Mouse (Mus musculus) MEL (cell line): ENCODE measurements around the gene Mrpl1.

Experiments used
- CTCF ChIP-seq, 3 experiments: IDR thresholded peaks in 2 of 3; conservative IDR thresholded peaks in 1 of 3; 2 replicates each; pipeline ENCODE4 v1.5.1; 2011 to 2012; ENCODE audit warnings: low read length in 3 of 3, low read depth in 2 of 3, mild to moderate bottlenecking in 2 of 3, improper control_type of control experiment in 1 of 3, inconsistent platforms in 1 of 3, mixed read lengths in 1 of 3, moderate library complexity in 1 of 3; ENCODE audit not compliant: control insufficient read depth in 1 of 3, insufficient read depth in 1 of 3, poor library complexity in 1 of 3, severe bottlenecking in 1 of 3
- EP300 ChIP-seq, 2 experiments: IDR thresholded peaks; 2 replicates each; pipeline ENCODE4 v1.6.1; 2011; ENCODE audit warnings: improper control_type of control experiment in 2 of 2, low read length in 2 of 2, low read depth in 1 of 2, mild to moderate bottlenecking in 1 of 2
- ETS1 ChIP-seq: IDR thresholded peaks from 2 replicates; pipeline ENCODE4 v1.6.1; 2012; ENCODE audit warnings: low read depth, mild to moderate bottlenecking, inconsistent platforms, low read length, improper control_type of control experiment, moderate library complexity
- MAX ChIP-seq: IDR thresholded peaks from 2 replicates; pipeline ENCODE4 v1.6.1; 2011; ENCODE audit warnings: low read length, improper control_type of control experiment
- MAZ ChIP-seq: IDR thresholded peaks from 2 replicates; pipeline ENCODE4 v1.6.1; 2012; ENCODE audit warnings: low read depth, mild to moderate bottlenecking, inconsistent platforms, low read length, improper control_type of control experiment
- MXI1 ChIP-seq: IDR thresholded peaks from 2 replicates; pipeline ENCODE4 v1.6.1; 2011; ENCODE audit warnings: mild to moderate bottlenecking, low read depth, low read length, improper control_type of control experiment
- POLR2A ChIP-seq, 2 experiments: IDR thresholded peaks; 2 replicates each; pipeline ENCODE4 v1.6.1; 2011 to 2012; ENCODE audit warnings: low read length in 2 of 2, mild to moderate bottlenecking in 2 of 2, control low read depth in 1 of 2, improper control_type of control experiment in 1 of 2, low read depth in 1 of 2, moderate library complexity in 1 of 2; ENCODE audit not compliant: control insufficient read depth in 1 of 2, insufficient read depth in 1 of 2, poor library complexity in 1 of 2
- POLR2AphosphoS2 ChIP-seq: IDR thresholded peaks from 2 replicates; pipeline ENCODE4 v1.6.1; 2011; ENCODE audit warnings: low read length, improper control_type of control experiment
- SMC3 ChIP-seq: IDR thresholded peaks from 2 replicates; pipeline ENCODE4 v1.6.1; 2011; ENCODE audit warnings: low read depth, low read length, improper control_type of control experiment
- USF1 ChIP-seq: IDR thresholded peaks from 2 replicates; pipeline ENCODE4 v1.6.1; 2014; ENCODE audit warnings: low read depth, mild to moderate bottlenecking, inconsistent platforms, low read length, improper control_type of control experiment, moderate library complexity

- TF ChIP-seq CTCF (IDR thresholded peaks at IDR 0.05 in 2 of 3, conservative IDR thresholded peaks at IDR 0.05 in 1 of 3; ENCODE audit: control insufficient read depth in 1 of 3, insufficient read depth in 1 of 3, low read depth in 2 of 3, low read length in 3 of 3, poor library complexity in 1 of 3, severe bottlenecking in 1 of 3) (no peak), POLR2AphosphoS2 (no peak), USF1 (no peak), ETS1 (no peak), POLR2A (IDR thresholded peaks at IDR 0.05; ENCODE audit: control insufficient read depth in 1 of 2, insufficient read depth in 1 of 2, low read depth in 1 of 2, low read length in 2 of 2, poor library complexity in 1 of 2) (no peak), EP300 (IDR thresholded peaks at IDR 0.05; ENCODE audit: low read depth in 1 of 2, low read length in 2 of 2) (no peak), MAX (no peak), MXI1 (no peak), SMC3 (no peak), MAZ (no peak)
Observed at GRCm38 (mm10) chr5:96183211-96183610, 26.1 kb upstream of the Mrpl1 start.
